Mouse (Mus musculus): ENCODE data around the gene Olfr279.
A peak's percentile ranks its signal among the peaks of the same experiment; 100 is the strongest.

The Olfr279 gene

GRCm38 (mm10) chr15:98492102-98492501, at the start of gene Olfr279:
Gene Olfr279, plus strand, starts transcription at chr15:98492402.
- no peak for DNase-seq

DNA sequence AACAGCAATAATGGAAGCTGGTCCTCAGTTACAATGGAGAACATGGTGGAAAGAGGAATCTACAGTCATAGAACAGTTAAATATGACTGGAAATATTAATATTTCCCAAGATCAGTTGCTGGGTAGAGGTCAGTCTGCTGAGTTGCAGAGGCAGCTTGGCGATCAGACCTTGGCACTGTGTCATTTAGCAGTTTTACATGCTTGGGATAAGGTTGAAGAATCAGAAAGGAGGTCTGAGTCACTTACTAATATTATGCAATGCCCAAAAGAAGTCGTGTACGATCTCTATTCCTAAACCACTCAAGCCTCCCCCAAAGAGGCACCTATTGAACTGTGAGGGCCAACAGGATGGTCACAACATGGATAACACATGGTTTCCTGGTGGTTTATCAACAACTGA, 47.6 kb upstream of the Olfr279 start:
- no peak for DNase-seq

DNA sequence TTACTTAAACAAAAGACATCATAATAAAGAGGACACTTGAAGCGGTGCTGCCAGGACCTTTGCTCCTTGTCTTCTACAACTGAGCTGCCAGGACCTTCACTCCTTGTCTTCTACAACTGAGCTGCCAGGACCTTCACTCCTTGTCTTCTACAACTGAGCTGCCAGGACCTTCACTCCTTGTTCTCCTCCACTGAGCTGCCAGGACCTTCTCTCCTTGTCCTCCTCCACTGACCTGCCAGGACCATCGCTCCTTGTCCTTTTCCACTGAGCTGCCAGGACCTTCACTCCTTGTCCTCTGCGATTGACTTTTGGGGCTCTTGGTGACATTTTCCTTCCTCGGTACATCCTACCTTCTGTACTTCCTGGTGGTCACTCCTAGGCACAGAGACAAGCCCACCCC, 43.7 kb upstream of the Olfr279 start:
- peak; percentile 14 to 28 for DNase-seq

DNA sequence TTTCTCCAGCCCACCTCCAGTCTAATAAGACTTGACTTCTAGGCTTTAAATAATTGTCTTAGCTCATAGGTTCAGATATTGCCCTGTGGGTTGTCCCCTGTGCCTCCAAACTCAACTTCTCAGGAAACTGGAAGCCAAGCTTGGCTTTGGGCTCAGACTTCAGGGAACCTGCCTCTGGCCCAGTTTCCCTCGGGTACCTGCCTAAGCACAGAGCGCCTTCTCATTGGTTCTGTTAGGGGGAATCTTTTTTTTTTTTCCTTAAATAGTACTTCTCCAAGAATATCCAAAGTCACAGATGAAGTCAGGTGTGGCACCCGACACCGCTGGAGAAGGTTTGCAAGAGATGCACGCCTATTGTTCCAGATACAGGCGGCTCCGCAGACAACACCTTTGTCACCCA, 39.9 kb upstream of the Olfr279 start, which contains the start of gene Olfr281:
TSS of gene Olfr281 (plus strand) at position 301 of the 400 bp plus-strand sequence.
- no peak for DNase-seq

GRCm38 (mm10) chr15:98469596-98469995, 22.6 kb upstream of the Olfr279 start, which contains the start of gene OR5BS1P:
Gene OR5BS1P, plus strand, starts transcription at chr15:98469896.
- no peak for DNase-seq

DNA sequence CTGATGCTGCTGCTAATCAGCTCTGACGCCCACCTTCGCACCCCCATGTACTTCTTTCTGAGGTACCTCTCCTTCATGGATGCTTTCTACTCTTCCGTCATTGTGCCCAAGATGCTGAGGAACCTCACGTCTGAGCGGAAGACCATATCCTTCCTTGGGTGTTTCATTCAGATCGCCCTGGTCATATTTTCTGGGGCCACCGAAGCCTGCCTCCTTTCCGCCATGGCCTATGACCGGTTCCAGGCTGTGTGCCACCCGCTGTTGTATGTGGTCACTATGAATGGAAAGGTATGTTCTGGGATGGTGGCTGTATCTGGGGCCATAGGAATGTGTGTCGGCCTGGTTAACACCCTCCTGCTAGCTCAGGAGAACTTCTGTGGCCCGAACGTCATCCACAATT, 20.7 kb upstream of the Olfr279 start:
- no peak for DNase-seq

DNA sequence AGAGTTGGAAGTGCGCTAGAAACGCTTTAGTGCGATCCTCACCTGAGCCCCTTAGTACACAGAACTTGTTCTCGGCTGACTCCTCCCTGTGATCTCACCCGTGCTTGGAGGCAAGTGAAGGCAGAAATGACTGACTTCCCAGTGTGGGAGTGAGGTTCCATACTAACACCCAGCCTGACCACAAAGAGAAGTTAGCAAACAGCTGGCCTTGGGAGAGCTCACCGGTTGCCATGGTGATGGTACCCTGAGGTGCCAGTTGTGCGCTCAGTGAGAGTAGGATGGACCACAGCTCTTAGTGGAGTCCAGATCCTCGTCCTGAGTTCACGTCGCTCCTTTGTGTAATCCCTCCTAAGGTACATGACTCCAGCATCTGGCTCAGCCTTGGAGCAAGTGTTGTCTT, 17.2 kb upstream of the Olfr279 start:
- DNase-seq = no peak

- peak; percentile 75 to 83 for DNase-seq
Observed at GRCm38 (mm10) chr15:98475382-98475781, 16.8 kb upstream of the Olfr279 start.

DNA sequence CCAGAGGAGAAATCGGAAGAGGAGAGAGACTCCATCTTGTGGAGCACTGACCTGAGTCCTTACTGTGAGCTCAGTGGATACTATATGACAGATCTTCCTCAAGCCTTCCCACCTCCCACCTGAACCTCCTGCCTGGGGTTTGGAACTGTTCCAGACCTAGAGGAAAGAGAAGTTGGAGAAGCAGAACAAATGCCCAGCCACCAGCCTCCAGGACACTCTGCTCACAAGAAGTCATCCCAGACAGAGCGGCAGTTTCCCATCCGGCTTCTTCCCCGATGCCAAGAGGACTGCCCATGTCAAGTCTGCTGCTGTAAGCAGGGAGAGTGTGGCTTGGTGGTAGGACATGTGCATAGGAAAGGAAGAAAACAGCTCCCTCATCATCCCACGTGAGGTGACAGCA, 15.9 kb upstream of the Olfr279 start:
- DNase-seq = peak; percentile 26 to 36

GRCm38 (mm10) chr15:98479568-98480102, 12.6 kb upstream of the Olfr279 start:
- DNase-seq = no peak

GRCm38 (mm10) chr15:98482701-98483100, 9.5 kb upstream of the Olfr279 start, which contains the start of gene Lalba:
Gene Lalba, minus strand, starts transcription at chr15:98482721.
- peak in 1 of 2 experiments; percentile 15 for DNase-seq

DNA sequence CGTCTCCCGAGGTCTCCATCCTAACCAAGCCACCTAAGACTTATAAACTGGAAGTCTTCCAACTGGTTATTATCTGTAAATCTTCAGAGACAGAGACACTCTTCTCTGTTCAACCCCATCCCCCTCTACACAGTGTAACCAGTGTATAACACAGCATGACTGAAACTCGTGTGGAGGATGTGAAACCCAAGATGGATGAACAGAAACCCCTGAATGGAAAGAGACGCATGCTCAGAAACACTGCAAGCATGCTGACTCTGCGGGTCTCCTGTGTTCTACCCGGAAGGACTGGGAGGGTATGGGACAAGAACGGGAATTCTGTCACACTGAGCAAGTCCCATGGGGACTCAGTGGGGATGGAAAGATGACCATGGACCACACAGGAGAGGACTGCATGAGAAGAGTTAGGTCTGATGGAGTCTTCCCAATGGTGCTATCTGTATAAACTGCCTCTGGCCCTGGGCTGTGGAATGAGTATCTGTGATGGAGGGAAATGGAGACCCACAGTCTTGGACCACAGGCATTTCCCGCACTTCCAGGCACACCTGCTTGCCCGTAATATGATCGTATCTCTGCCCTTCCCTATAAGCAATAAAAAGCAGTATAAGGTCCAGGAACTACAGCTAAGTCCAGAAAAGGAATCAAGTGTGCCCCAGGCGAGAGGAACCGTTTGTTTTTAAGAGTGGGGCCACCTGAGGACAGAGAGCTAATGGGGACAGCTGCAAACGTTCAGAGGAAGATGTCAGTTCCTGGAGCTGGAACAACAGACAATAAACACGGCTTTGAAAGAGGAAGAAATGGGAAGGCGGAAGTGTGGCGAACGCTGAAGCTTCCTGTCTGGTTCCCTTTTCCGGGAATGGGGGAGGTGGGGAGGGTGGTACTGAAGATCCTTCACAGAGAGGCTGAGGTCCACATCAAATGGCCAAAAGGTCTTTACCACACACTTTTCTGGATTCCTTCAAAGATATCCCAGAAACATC, 8.0 kb upstream of the Olfr279 start:
- DNase-seq = no peak

GRCm38 (mm10) chr15:98486433-98487021, 5.7 kb upstream of the Olfr279 start:
- no peak for DNase-seq

DNA sequence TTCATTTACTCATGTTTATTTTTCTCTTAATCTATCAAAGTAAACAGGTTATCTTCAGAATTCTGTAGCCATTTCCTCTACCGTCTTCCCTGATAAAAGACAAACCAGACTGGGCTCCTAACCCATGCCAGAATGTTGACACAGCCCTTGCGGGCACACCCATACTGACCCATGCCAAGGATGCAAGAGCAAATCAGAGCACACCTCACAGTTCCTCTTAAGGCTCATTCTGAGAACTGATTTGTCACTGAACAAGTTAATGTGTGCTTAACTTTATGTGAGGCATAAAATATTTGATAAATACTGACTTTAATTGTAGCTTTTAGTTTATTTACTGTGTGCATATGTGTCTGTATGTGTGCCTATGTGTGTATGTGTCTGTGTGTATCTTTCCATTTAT, 870 bp upstream of the Olfr279 start:
- no peak for DNase-seq

GRCm38 (mm10) chr15:98497631-98498030, 5.4 kb downstream of the Olfr279 start:
- peak; percentile 54 to 57 for DNase-seq

GRCm38 (mm10) chr15:98503317-98503716, 11.1 kb downstream of the Olfr279 start:
- no peak for DNase-seq

- DNase-seq = peak; percentile 78 to 86
Observed at GRCm38 (mm10) chr15:98504514-98504913, 12.3 kb downstream of the Olfr279 start.

DNA sequence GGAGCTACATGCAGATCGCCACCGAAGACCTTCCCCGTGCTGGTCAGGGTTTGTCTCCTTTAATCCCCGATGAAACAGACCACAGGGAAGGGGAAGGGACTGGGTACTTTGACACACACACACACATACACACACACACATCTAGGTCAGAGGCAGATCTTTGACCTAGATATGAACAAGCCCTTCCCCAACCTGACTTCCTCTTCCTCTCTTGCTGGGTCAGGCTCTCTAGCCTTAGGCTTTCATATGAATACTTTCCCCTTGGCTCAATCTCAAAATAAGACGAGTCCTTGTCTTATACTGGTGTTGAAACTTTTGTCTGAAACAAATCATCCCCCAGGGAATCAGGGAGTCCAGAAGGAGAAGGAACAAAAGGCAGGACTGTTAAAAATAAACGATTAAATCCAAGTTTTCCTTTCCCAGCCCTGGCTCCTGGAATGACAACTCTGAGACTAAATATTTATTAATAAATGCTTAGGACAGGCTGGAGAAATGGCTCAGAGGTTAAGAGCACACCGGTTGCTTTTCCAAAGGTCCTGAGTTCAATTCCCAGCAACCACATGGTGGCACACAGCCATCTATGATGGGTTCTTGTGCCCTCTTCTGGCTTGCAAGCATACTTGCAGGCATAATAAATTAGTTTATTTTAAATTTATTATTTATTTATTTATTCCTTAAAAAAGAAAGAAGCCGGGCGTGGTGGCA, 14.2 kb downstream of the Olfr279 start:
- no peak for DNase-seq

DNA sequence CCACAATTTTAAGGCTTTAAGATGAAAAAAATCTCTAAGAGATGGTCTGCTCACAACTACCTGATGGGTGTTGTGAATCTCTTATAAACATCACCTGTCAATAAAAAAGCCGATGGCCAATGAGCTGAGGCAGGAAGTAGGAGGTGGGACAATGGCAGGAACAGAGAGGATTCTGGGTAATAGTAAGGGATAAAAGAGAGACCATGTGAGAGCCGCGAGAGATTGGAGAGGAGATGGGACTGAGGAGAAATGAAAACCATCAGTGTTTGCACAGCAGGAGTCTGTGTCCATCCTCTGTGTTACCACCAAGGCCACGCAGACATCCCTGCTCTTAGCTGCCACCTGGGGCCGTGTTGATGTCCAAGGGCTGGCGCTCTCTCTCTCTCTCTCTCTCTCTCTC, 15.1 kb downstream of the Olfr279 start:
- DNase-seq = no peak

GRCm38 (mm10) chr15:98509387-98509786, 17.2 kb downstream of the Olfr279 start:
- no peak for DNase-seq

DNA sequence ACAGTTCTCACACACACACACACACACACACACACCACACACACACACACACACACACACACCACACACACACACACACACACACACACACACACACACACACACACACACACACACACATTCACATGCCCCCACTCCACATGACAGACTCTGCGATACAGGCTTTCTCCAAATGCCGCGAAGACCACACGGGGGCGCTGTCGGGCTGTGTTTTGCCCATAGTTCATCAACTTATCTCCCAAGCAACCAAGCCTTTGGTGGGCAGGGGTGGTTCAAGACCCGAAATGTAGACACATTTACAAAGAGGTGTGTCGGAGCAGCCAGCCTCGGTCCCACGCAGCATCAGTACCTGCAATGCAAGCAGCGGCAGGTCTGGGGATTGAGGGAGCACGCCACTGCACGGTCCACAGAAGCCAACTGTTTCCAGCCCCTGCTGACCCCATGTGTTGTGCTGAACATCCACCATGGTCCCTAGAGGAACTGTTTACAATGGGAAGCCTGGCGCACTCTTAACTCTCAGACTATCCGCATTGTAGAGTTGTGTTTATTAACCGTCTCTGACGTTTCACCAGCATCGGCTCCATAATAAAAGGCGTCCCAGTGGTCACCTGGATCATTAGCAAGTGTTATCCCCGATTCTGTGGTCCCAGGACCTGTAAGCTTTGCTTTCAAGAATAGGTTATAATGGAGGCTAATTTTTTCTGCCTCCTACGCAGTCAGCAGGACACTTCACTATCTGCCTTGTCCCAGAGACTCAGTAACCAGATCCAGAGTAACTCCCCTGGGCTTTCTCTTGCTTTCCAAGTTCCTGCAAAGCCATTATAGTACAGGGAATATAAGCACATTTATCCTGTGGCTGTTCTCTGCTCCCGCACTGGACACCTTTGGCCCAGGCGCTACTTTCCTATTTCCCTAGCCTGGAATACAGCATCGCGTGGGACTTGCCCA, 18.5 kb downstream of the Olfr279 start:
- DNase-seq = peak; percentile 88 to 93
